Mouse (Mus musculus): Measurements from ENCODE around the gene Vcp. TPM values are rescaled to one million over a fixed set of nuclear protein-coding genes. Genes with fewer than 3 reads are reported as not detected.

The Vcp gene
- polyA plus RNA-seq, 1 experiment from 2014 or later = 242 TPM

DNA sequence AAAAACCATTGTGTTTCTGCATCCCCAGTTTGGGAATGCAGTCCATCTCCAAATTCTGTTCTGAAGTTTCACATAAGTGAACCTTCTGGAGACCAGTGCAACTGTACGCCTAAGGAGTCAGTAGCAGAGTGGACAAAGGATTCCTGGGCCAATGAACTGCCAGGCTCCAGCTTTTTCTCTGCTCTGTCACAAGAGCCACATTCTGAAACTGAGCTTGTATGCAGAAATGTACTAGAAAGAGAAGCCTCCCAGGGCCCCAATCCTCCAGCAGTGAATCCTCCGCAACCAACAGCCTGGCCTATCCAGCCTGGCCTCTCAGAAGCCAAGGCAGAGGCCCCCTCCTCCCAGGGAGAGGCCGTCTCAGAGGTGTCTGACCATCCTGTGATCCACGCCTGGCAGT is 27.4 kb downstream of the Vcp start:
- Histone ChIP-seq H3K27me3 (replicated peaks; ENCODE audit: insufficient read depth, low read length) (no peaks in the 10 kb centered on the region), H3K9me3 (ENCODE audit: low read length) (no peaks in the 10 kb centered on the region), H3K4me2 (replicated peaks; ENCODE audit: low read depth, low read length) (no peak overlapping the region), H3K36me3 (ENCODE audit: insufficient read depth, low read length) (no peaks in the 10 kb centered on the region), H3K4me3 (ENCODE audit: low read depth, low read length) (no peak overlapping the region), H3K9ac (replicated peaks; ENCODE audit: low read depth) (no peak overlapping the region), H3K4me1 (ENCODE audit: insufficient read depth, low read depth, low read length) (no peaks in the 10 kb centered on the region), H3K27ac (ENCODE audit: low read length) (peak overlapping the region; percentile 43)
- WGBS = 69% methylated on average over 4 of the region's 4 CpGs
- ATAC-seq (peak; percentile 60), DNase-seq (ENCODE audit: low spot score) (peak; percentile 51)
- TF ChIP-seq EP300 (IDR thresholded peaks at IDR 0.05) (no peak), CTCF (IDR thresholded peaks at IDR 0.05) (no peak)

DNA sequence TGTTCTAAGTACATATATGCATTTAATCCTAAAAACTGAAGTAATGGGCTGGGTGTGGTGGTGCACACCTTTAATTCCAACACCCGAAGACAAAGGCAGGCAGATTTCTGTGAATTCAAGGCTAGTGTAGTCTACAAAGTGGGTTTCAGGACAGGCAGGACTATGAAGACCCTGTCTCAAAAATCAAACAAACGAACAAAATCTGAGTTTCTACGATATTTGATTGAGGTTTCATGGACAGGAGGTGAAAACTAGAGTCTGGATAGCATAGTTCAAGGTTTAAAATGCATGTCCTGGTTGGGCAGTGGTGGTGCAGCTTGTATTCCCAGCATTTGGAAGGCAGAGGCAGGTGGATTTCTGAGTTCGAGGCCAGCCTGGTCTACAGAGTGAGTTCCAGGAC is 31.0 kb downstream of the Vcp start, which contains the start of gene 1700022I11Rik:
Gene 1700022I11Rik (plus strand): TSS at position 301 of the 400 bp plus-strand sequence.
- H3K4me1 ChIP-seq (ENCODE audit: insufficient read depth, low read depth, low read length) = no peaks in the 10 kb centered on the region; the same call in 1 of the 2 replicates
- no peaks in the 10 kb centered on the region for H3K27me3 ChIP-seq (replicated peaks; ENCODE audit: insufficient read depth, low read length)
- H3K36me3 ChIP-seq (ENCODE audit: insufficient read depth, low read length) = no peaks in the 10 kb centered on the region
- H3K4me2 ChIP-seq (replicated peaks; ENCODE audit: low read depth, low read length) = no peak within 1 kb of the TSS
- DNase-seq (ENCODE audit: low spot score) (no peak), ATAC-seq (no peak)
- WGBS = 83% methylated on average over 4 of the region's 4 CpGs
- no peak within 1 kb of the TSS for H3K4me3 ChIP-seq (ENCODE audit: low read depth, low read length)
- no peak within 1 kb of the TSS for H3K27ac ChIP-seq (ENCODE audit: low read length)
- no peaks in the 10 kb centered on the region for H3K9me3 ChIP-seq (ENCODE audit: low read length)
- H3K9ac ChIP-seq (replicated peaks; ENCODE audit: low read depth) = no peak within 1 kb of the TSS
- TF ChIP-seq EP300 (IDR thresholded peaks at IDR 0.05) = no peak
- TF ChIP-seq CTCF (IDR thresholded peaks at IDR 0.05) = no peak

DNA sequence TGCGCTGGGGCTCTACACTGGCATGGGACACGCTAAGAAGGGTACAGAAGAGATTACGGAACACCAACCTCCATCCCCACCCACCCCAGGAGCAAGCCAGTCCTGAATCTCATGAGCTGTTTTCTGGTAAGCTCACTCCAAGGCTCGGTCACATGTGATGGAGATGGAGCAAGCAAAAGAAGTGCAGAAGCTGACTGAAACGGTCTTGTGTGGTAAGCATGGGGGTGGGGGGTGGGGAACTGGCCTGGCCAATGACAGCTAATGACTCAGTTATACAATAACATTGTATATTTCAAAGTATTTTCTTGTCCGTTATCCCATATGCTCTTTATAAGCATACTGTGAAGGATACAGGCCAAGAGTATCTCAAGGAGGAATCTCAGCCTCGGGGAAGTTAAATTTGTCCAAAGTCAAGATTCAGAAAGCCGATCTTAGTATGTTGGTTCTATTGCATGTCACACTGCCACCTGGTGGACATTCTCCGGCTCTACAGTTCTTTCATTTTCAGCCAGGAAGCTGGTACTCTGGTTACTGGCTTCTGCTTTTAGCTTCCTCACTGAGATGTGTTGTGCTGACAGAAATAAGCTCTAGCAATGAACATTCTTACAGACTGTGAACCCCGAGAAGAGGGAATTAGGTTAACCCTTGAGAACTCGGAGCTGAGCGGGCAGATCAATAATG is 35.1 kb downstream of the Vcp start:
- Histone ChIP-seq H3K27ac (ENCODE audit: low read length) (no peak overlapping the region), H3K9ac (replicated peaks; ENCODE audit: low read depth) (no peak overlapping the region), H3K4me2 (replicated peaks; ENCODE audit: low read depth, low read length) (peak overlapping the region; percentile 19; the same call in 1 of the 2 replicates), H3K4me1 (ENCODE audit: insufficient read depth, low read depth, low read length) (no peaks in the 10 kb centered on the region; the same call in 1 of the 2 replicates), H3K27me3 (replicated peaks; ENCODE audit: insufficient read depth, low read length) (no peaks in the 10 kb centered on the region), H3K9me3 (ENCODE audit: low read length) (no peaks in the 10 kb centered on the region), H3K36me3 (ENCODE audit: insufficient read depth, low read length) (no peaks in the 10 kb centered on the region), H3K4me3 (ENCODE audit: low read depth, low read length) (no peak overlapping the region)
- 17% methylated on average over 12 of the region's 12 CpGs for WGBS
- no peak for ATAC-seq
- DNase-seq (ENCODE audit: low spot score) = peak; percentile 86
- TF ChIP-seq EP300 (IDR thresholded peaks at IDR 0.05) (no peak), CTCF (IDR thresholded peaks at IDR 0.05) (peak; percentile 86)

DNA sequence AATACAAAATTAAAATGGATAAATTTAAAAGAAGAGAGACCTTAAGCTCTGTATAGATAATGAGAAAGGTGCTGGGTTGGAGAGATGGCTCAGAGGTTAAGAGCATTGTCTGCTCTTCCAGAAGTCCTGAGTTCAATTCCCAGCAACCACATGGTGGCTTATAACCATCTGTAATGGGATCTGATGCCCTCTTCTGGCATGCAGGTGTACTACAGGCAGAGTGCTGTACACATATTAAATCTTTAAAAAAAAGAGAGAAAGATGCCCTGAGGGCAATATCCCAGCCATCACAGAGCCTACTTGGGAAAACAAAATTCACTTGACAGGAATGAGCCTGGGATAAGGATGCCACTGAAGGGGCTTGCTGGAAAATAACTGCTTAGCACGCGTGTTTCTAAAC is 36.8 kb downstream of the Vcp start:
- Histone ChIP-seq H3K27ac (ENCODE audit: low read length) (no peak overlapping the region), H3K9me3 (ENCODE audit: low read length) (no peaks in the 10 kb centered on the region), H3K4me2 (replicated peaks; ENCODE audit: low read depth, low read length) (no peak overlapping the region), H3K4me1 (ENCODE audit: insufficient read depth, low read depth, low read length) (no peaks in the 10 kb centered on the region; the same call in 1 of the 2 replicates), H3K36me3 (ENCODE audit: insufficient read depth, low read length) (no peaks in the 10 kb centered on the region), H3K4me3 (ENCODE audit: low read depth, low read length) (no peak overlapping the region), H3K9ac (replicated peaks; ENCODE audit: low read depth) (no peak overlapping the region), H3K27me3 (replicated peaks; ENCODE audit: insufficient read depth, low read length) (no peaks in the 10 kb centered on the region)
- no peak for DNase-seq (ENCODE audit: low spot score)
- no peak for ATAC-seq
- no peak for TF ChIP-seq EP300 (IDR thresholded peaks at IDR 0.05)
- peak; percentile 41 for TF ChIP-seq CTCF (IDR thresholded peaks at IDR 0.05)
- 94% methylated on average over 2 of the region's 2 CpGs for WGBS

DNA sequence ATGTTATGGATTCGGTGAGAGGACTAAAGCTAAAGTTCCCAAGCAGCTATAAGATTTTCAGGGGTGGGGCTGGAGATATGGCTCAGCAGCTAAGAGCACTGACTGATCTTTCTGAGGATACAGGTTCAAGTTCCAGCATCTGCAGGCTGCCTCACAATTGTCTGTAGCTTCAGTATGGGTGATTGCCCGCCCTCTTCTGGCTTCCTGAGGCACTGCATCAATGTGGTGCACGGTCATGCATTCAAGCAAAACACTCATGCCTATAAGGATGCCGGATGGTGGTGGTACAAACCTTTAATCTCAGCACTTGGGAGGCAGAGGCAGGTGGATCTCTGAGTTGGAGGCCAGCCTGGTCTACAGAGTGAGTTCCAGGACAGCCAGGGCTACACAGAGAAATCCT is 38.7 kb downstream of the Vcp start:
- Histone ChIP-seq H3K4me2 (replicated peaks; ENCODE audit: low read depth, low read length) (no peak overlapping the region), H3K9ac (replicated peaks; ENCODE audit: low read depth) (no peak overlapping the region), H3K4me3 (ENCODE audit: low read depth, low read length) (no peak overlapping the region), H3K27ac (ENCODE audit: low read length) (no peak overlapping the region), H3K36me3 (ENCODE audit: insufficient read depth, low read length) (0 out of 2 replicates have a peak, but pooled peaks cover 8% of the 10 kb centered on the region), H3K27me3 (replicated peaks; ENCODE audit: insufficient read depth, low read length) (no peaks in the 10 kb centered on the region), H3K9me3 (ENCODE audit: low read length) (no peaks in the 10 kb centered on the region), H3K4me1 (ENCODE audit: insufficient read depth, low read depth, low read length) (no peaks in the 10 kb centered on the region; the same call in 1 of the 2 replicates)
- WGBS = 25% methylated on average over 4 of the region's 4 CpGs
- DNase-seq (ENCODE audit: low spot score) = peak; percentile 58
- TF ChIP-seq CTCF (IDR thresholded peaks at IDR 0.05) (peak; percentile 81), EP300 (IDR thresholded peaks at IDR 0.05) (no peak)
- ATAC-seq = no peak

DNA sequence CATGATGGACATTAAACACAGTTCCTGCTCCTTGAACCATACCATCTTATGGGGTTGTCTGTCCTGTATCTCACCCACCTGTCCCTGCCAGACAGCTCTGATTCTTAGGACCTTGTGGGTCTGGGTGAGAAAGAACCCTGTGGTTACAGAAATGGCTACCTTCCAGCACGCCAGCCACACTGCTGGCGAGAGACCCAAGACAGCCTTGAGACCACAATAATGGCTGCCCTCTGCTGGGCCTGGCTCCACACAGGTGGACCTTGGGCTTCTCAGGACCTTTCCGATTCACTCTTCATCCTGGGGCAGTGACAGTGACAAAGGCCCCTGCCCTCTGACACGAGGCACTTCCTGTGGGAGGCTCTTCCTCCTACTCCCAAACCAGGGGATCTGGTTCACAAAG is 40.9 kb downstream of the Vcp start:
- Histone ChIP-seq H3K4me1 (ENCODE audit: insufficient read depth, low read depth, low read length) (no peaks in the 10 kb centered on the region), H3K9me3 (ENCODE audit: low read length) (no peaks in the 10 kb centered on the region), H3K4me3 (ENCODE audit: low read depth, low read length) (no peak overlapping the region), H3K27me3 (replicated peaks; ENCODE audit: insufficient read depth, low read length) (no peaks in the 10 kb centered on the region), H3K36me3 (ENCODE audit: insufficient read depth, low read length) (0 out of 2 replicates have a peak, but pooled peaks cover 8% of the 10 kb centered on the region), H3K4me2 (replicated peaks; ENCODE audit: low read depth, low read length) (no peak overlapping the region), H3K9ac (replicated peaks; ENCODE audit: low read depth) (no peak overlapping the region), H3K27ac (ENCODE audit: low read length) (no peak overlapping the region)
- 47% methylated on average over 4 of the region's 4 CpGs for WGBS
- no peak for DNase-seq (ENCODE audit: low spot score)
- ATAC-seq = no peak
- no peak for TF ChIP-seq EP300 (IDR thresholded peaks at IDR 0.05)
- no peak for TF ChIP-seq CTCF (IDR thresholded peaks at IDR 0.05)

Data from lung, postnatal 0 days (tissue).